Mouse (Mus musculus): Measurements from ENCODE around the gene Tcp1. TPM values are rescaled to one million over a fixed set of nuclear protein-coding genes. Genes with fewer than 3 reads are reported as not detected.
A peak's percentile ranks its signal among the peaks of the same experiment; 100 is the strongest.

The Tcp1 gene
- polyA plus RNA-seq, 1 experiment from 2014 or later: 530 TPM

DNA sequence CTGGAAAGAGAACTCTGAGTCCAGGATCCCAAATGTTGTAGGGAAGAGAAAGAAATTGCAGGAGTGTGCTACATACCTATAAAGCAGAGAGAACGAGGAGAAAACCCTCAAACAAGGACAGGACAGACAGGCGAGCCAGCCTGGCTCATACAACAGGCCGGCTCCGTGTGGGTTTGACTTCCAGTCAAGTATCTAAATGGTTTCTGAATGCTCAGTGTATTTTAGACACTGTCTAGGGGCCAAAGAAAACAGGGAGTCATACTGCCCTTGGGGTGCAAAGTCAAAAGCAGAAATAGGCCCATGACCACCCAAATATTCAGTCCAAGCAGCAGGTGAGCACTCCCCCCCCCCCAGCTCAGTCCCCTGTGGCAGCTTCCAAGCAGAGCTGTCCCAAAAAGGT is 9.7 kb upstream of the Tcp1 start:
- WGBS: 78% methylated on average over 4 of the region's 4 CpGs
- no peak for ATAC-seq (ENCODE audit: insufficient read depth, low FRiP score, low TSS enrichment)

DNA sequence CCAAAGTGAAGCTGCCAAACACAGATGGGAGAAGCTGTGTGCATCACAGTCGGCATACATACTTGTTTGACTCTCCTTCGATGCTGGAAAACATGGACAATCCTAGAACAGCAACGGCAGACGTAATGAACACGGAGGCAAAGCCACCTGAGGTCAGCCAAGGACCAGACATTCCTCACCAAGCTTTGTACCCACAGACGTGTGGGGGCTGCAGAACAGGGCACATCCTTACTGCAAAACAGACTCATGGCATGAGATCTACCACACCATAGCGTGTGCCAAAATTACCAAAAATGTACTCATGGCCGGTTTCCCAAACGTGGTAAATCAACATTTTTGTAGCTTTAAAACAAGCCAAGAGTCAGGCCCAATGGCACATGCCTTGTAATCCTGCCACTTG is 9.1 kb upstream of the Tcp1 start:
- H3K27me3 ChIP-seq (ENCODE audit: control insufficient read depth, insufficient read depth, low read length): no peaks in the 10 kb centered on the region
- no peaks in the 10 kb centered on the region for H3K4me1 ChIP-seq (ENCODE audit: control insufficient read depth, insufficient read depth, low read length)
- no peak overlapping the region for H3K27ac ChIP-seq (ENCODE audit: low read depth, low read length)
- 89% methylated on average over 9 of the region's 9 CpGs for WGBS
- DNase-seq (ENCODE audit: low spot score) (no peak), ATAC-seq (ENCODE audit: insufficient read depth, low FRiP score, low TSS enrichment) (no peak)
- H3K9me3 ChIP-seq (ENCODE audit: control insufficient read depth, low read length): no peaks in the 10 kb centered on the region
- no peak overlapping the region for H3K4me2 ChIP-seq (ENCODE audit: low read depth)
- H3K36me3 ChIP-seq (ENCODE audit: control insufficient read depth, insufficient read depth, low read length): no peaks in the 10 kb centered on the region
- no peak overlapping the region for H3K9ac ChIP-seq (ENCODE audit: low read length)
- no peak overlapping the region for H3K4me3 ChIP-seq (ENCODE audit: low read depth, low read length)

More for the DNA sequence above, 9.7 kb upstream of the Tcp1 start:
- Histone ChIP-seq H3K27me3 (ENCODE audit: control insufficient read depth, insufficient read depth, low read length) (no peaks in the 10 kb centered on the region), H3K4me2 (ENCODE audit: low read depth) (no peak overlapping the region), H3K27ac (ENCODE audit: low read depth, low read length) (no peak overlapping the region), H3K4me3 (ENCODE audit: low read depth, low read length) (no peak overlapping the region), H3K36me3 (ENCODE audit: control insufficient read depth, insufficient read depth, low read length) (no peaks in the 10 kb centered on the region), H3K4me1 (ENCODE audit: control insufficient read depth, insufficient read depth, low read length) (no peaks in the 10 kb centered on the region), H3K9me3 (ENCODE audit: control insufficient read depth, low read length) (no peaks in the 10 kb centered on the region), H3K9ac (ENCODE audit: low read length) (no peak overlapping the region)
- no peak for DNase-seq (ENCODE audit: low spot score)

DNA sequence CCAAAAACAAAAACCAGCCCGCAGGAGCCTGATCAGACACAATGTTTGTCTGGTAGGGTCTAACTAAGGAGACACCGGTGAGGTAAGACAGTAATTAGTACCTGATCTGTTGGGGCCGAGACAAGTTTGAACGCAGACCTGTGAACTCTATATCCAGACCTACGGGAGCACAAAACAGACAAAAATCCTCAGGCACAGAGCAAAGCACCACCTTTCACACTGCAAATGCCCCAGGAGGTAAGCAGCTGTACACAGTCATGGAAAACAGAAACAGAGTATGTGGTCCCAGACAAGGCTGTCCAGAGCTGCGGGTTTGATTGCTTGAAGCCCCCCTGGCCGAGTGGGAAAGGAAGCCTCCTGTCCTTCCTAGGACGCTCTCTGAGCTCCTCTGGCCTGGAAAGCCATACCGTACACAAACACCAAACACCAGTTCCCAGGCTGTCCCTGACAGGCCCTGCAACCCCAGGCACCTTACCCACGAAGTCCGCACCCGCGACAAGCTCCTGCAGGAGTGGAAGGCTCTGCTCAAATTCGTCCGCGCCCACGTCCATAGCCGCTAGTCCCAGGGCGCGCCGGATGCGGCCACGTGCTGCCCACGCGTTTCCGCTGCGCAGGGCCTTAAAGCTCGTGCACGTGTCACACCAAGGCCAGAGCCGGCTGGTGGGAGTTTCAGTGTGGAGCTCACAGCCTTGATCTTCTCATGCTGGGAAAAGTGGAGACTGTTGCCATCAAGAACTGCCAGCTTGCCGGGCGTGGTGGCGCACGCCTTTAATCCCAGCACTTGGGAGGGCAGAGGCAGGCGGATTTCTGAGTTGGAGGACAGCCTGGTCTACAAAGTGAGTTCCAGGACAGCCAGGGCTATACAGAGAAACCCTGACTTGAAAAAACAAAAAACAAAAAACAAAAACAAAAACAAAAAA is 5.9 kb upstream of the Tcp1 start, which contains the start of gene Pnldc1:
Pnldc1 (minus strand) TSS at position 870 of the 920 bp plus-strand sequence.
- Histone ChIP-seq H3K4me2 (ENCODE audit: low read depth) (no peak within 1 kb of the TSS), H3K4me3 (ENCODE audit: low read depth, low read length) (no peak within 1 kb of the TSS), H3K9ac (ENCODE audit: low read length) (no peak within 1 kb of the TSS), H3K27me3 (ENCODE audit: control insufficient read depth, insufficient read depth, low read length) (no peaks in the 10 kb centered on the region), H3K4me1 (ENCODE audit: control insufficient read depth, insufficient read depth, low read length) (no peaks in the 10 kb centered on the region), H3K9me3 (ENCODE audit: control insufficient read depth, low read length) (no peaks in the 10 kb centered on the region), H3K27ac (ENCODE audit: low read depth, low read length) (no peak within 1 kb of the TSS), H3K36me3 (ENCODE audit: control insufficient read depth, insufficient read depth, low read length) (peaks cover 7% of the 10 kb centered on the region)
- no peak for ATAC-seq (ENCODE audit: insufficient read depth, low FRiP score, low TSS enrichment)
- 77% methylated on average over 35 of the region's 35 CpGs for WGBS
- DNase-seq (ENCODE audit: low spot score): no peak

DNA sequence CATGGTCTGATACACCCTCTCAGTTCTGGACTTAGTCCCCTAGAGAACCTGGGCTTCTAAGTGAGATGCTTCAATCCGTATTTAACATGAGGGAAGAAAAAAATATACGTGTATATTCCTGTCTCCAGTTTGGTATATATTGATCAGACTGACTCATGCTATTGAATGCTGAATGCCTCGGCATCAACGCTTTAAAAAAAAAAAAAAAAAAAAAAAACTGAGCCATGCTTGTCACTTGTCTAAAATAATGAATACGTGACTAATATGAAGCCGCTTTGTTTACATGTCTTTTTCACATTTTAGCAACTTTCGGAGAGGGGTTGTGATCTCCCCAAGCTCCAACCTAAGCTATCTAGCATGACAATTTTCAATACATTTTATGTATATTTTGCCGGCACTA is 5.1 kb upstream of the Tcp1 start:
- H3K27ac ChIP-seq (ENCODE audit: low read depth, low read length): no peak overlapping the region
- no peaks in the 10 kb centered on the region for H3K27me3 ChIP-seq (ENCODE audit: control insufficient read depth, insufficient read depth, low read length)
- H3K9me3 ChIP-seq (ENCODE audit: control insufficient read depth, low read length): no peaks in the 10 kb centered on the region
- no peak overlapping the region for H3K4me3 ChIP-seq (ENCODE audit: low read depth, low read length)
- peaks cover 7% of the 10 kb centered on the region for H3K36me3 ChIP-seq (ENCODE audit: control insufficient read depth, insufficient read depth, low read length)
- WGBS: 90% methylated on average over 8 of the region's 8 CpGs
- no peak overlapping the region for H3K9ac ChIP-seq (ENCODE audit: low read length)
- ATAC-seq (ENCODE audit: insufficient read depth, low FRiP score, low TSS enrichment) (no peak), DNase-seq (ENCODE audit: low spot score) (no peak)
- no peaks in the 10 kb centered on the region; the same call in 1 of the 2 replicates for H3K4me1 ChIP-seq (ENCODE audit: control insufficient read depth, insufficient read depth, low read length)
- no peak overlapping the region for H3K4me2 ChIP-seq (ENCODE audit: low read depth)

DNA sequence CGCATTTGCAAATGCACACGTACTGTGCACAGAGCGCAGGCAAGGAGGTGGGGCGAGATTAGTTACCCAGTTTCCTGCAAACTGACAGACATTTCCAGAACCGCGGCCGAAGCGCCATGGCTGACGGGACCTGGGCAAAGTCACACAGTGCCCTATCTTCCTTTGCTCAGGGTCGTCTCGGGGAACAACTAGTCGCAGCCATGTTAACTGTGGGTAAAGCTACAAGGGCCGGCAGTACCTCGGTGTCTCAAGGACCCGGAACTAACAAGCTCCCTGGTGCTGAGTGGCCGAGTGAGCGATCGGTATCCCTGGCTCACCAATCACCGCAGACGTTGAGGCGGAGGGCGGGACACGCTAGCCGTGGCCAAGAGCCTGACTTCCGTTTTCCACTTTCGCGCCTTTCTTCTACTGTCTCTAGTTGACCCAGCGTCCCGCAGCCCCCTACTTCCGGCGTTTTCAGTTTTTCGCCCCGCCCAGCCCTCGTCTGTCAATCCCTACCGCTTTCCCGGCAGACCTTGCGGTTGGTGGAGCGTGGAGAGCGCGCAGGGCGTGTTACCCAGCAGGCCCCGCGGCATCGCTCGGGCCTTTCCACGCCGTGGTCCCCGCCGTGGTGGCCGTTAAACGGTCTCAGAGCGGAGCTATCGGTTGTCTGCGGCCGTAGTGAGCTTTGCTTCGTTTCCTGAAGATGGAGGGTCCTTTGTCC is 531 bp downstream of the Tcp1 start, which contains the start of gene Mrpl18:
Mrpl18 (minus strand) TSS at position 465 of the 703 bp plus-strand sequence.
- WGBS: under 1% methylated on average over 56 of the region's 56 CpGs
- no peaks in the 10 kb centered on the region for H3K9me3 ChIP-seq (ENCODE audit: control insufficient read depth, low read length)
- no peaks in the 10 kb centered on the region for H3K27me3 ChIP-seq (ENCODE audit: control insufficient read depth, insufficient read depth, low read length)
- DNase-seq (ENCODE audit: low spot score) (peak; percentile 99), ATAC-seq (ENCODE audit: insufficient read depth, low FRiP score, low TSS enrichment) (peak; percentile 99)
- peaks cover 13% of the 10 kb centered on the region for H3K36me3 ChIP-seq (ENCODE audit: control insufficient read depth, insufficient read depth, low read length)
- H3K27ac ChIP-seq (ENCODE audit: low read depth, low read length): peak within 1 kb of the TSS; percentile 85
- no peaks in the 10 kb centered on the region; the same call in 1 of the 2 replicates for H3K4me1 ChIP-seq (ENCODE audit: control insufficient read depth, insufficient read depth, low read length)
- peak within 1 kb of the TSS; percentile 86 for H3K4me2 ChIP-seq (ENCODE audit: low read depth)
- peak within 1 kb of the TSS; percentile 92 for H3K4me3 ChIP-seq (ENCODE audit: low read depth, low read length)
- peak within 1 kb of the TSS; percentile 97 for H3K9ac ChIP-seq (ENCODE audit: low read length)

DNA sequence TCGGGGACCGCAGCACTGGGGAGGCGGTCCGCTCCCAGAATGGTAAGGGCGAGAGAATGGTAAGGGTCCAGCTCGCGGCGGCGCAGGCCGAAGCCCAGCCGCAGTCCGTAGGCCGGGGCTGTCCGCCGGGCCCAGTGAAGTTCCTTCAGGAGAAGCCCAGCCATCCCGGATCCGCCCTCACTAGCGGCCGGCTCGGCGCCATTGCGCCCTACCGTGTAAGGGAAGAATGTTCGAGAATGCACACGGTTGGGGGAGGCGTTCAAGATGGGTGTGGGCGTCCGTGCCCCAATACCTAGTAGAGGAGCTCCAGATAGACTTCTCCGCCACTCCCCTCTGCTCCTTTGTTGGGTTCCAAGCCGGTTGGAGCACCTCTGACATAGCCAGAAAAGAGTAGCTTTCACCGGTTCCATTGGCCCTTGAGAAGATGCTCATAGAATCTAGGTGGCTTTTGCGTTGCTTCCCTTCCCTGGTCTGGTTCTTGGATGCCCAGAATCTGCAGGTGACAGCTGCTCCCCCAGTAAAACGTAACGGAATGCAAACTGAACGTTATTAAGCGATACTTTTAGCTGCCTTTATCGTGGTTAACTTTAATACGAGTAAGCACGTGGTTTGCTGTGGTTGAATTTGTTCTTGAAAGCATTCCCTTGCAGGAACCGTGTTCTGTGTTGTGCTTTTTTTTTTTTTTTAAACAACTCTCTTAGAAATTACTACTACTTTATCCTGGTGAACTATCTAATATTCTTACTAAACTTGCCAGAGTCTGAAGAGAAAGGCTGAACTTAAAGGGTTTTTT is 1.3 kb downstream of the Tcp1 start:
- Histone ChIP-seq H3K27me3 (ENCODE audit: control insufficient read depth, insufficient read depth, low read length) (no peaks in the 10 kb centered on the region), H3K9ac (ENCODE audit: low read length) (peak overlapping the region; percentile 97), H3K4me3 (ENCODE audit: low read depth, low read length) (peak overlapping the region; percentile 92), H3K4me1 (ENCODE audit: control insufficient read depth, insufficient read depth, low read length) (no peaks in the 10 kb centered on the region; the same call in 1 of the 2 replicates), H3K36me3 (ENCODE audit: control insufficient read depth, insufficient read depth, low read length) (peaks cover 16% of the 10 kb centered on the region), H3K9me3 (ENCODE audit: control insufficient read depth, low read length) (no peaks in the 10 kb centered on the region), H3K4me2 (ENCODE audit: low read depth) (peak overlapping the region; percentile 49), H3K27ac (ENCODE audit: low read depth, low read length) (peak overlapping the region; percentile 85)
- DNase-seq (ENCODE audit: low spot score): no peak
- peak; percentile 61 for ATAC-seq (ENCODE audit: insufficient read depth, low FRiP score, low TSS enrichment)
- under 1% methylated on average over 40 of the region's 40 CpGs for WGBS

DNA sequence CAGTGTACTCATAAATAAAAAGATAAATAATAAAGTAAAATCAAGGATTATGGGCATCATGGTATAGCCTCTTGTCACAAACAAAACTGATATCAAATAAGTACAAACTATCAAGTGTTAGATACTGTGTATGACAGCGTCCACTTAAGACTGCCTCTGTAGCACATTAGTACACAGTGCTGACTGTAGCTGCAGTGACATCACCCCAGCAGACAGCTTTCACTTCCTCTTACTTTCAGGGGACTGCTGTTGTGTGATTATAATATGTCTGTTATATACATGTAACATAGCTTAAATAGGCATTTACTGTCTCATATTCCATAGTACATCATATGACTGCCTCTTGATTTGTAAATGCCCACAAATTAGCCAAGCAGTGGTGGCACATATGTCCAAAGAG is 5.6 kb downstream of the Tcp1 start:
- Histone ChIP-seq H3K4me3 (ENCODE audit: low read depth, low read length) (no peak overlapping the region), H3K9me3 (ENCODE audit: control insufficient read depth, low read length) (no peaks in the 10 kb centered on the region), H3K9ac (ENCODE audit: low read length) (no peak overlapping the region), H3K36me3 (ENCODE audit: control insufficient read depth, insufficient read depth, low read length) (peaks cover 37% of the 10 kb centered on the region), H3K4me2 (ENCODE audit: low read depth) (no peak overlapping the region), H3K27me3 (ENCODE audit: control insufficient read depth, insufficient read depth, low read length) (no peaks in the 10 kb centered on the region), H3K4me1 (ENCODE audit: control insufficient read depth, insufficient read depth, low read length) (no peaks in the 10 kb centered on the region; the same call in 1 of the 2 replicates), H3K27ac (ENCODE audit: low read depth, low read length) (no peak overlapping the region)
- ATAC-seq (ENCODE audit: insufficient read depth, low FRiP score, low TSS enrichment) (no peak), DNase-seq (ENCODE audit: low spot score) (no peak)
- WGBS: 93% methylated on average over 1 of the region's 1 CpGs

DNA sequence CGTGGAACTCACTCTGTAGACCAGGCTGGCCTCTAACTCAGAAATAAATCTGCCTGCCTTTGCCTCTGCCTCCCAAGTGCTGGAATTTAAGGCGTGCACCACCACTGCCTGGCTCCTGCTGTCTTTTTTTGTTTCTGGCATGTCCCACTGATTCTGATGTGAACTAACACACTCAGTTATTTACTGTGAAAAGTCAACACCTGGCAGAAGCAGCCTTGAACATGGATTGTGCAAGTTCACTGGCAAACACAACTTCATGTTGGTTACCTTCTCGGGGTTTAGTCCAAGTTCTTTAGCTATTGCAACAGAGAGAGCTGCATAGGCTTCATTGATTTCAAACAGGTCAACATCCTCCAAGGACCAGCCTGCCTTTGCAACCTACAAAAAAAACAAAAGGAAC is 9.5 kb downstream of the Tcp1 start:
- no peaks in the 10 kb centered on the region for H3K4me1 ChIP-seq (ENCODE audit: control insufficient read depth, insufficient read depth, low read length)
- whole genome bisulfite sequencing: 91% methylated on average over 3 of the region's 3 CpGs
- H3K9me3 ChIP-seq (ENCODE audit: control insufficient read depth, low read length): no peaks in the 10 kb centered on the region
- H3K4me3 ChIP-seq (ENCODE audit: low read depth, low read length): no peak overlapping the region
- H3K27me3 ChIP-seq (ENCODE audit: control insufficient read depth, insufficient read depth, low read length): no peaks in the 10 kb centered on the region
- peaks cover 35% of the 10 kb centered on the region for H3K36me3 ChIP-seq (ENCODE audit: control insufficient read depth, insufficient read depth, low read length)
- ATAC-seq (ENCODE audit: insufficient read depth, low FRiP score, low TSS enrichment) (no peak), DNase-seq (ENCODE audit: low spot score) (no peak)
- no peak overlapping the region for H3K4me2 ChIP-seq (ENCODE audit: low read depth)
- no peak overlapping the region for H3K9ac ChIP-seq (ENCODE audit: low read length)
- H3K27ac ChIP-seq (ENCODE audit: low read depth, low read length): no peak overlapping the region

All from neural tube, embryonic 11.5 days (tissue).